Mouse (Mus musculus) hindbrain, postnatal 0 days (tissue): ENCODE results near the gene Erbb2. TPM values are rescaled to one million over a fixed set of nuclear protein-coding genes. Genes with fewer than 3 reads are reported as not detected.

ENCODE experiments used
- ATAC-seq: fragments of 200-750 bp; cut with Nextera tagmentation; 2 replicates; pipeline ENCODE4 v1.8.0; 2017; ENCODE audit warnings: mild to moderate bottlenecking, moderate TSS enrichment, moderate library complexity
- DNase-seq: peaks from one replicate; pipeline ENCODE4 v3.0.0-alpha.2; 2015; ENCODE audit warnings: low spot score
- H3K27ac ChIP-seq: fragments of 300-500 bp; sonication (generic); 2 replicates; pipeline ENCODE4 v1.5.1; 2014; ENCODE audit warnings: mild to moderate bottlenecking
- H3K27me3 ChIP-seq: fragments of 300-500 bp; sonication (generic); 2 replicates; pipeline ENCODE4 v1.6.1; 2014; ENCODE audit warnings: low read length, mixed read lengths; ENCODE audit not compliant: insufficient read depth
- H3K36me3 ChIP-seq: fragments of 300-500 bp; sonication (generic); 2 replicates; pipeline ENCODE4 v1.6.1; 2014; ENCODE audit warnings: low read length, mixed read lengths; ENCODE audit not compliant: insufficient read depth
- H3K4me1 ChIP-seq: fragments of 300-500 bp; sonication (generic); 2 replicates; pipeline ENCODE4 v1.6.1; 2014; ENCODE audit warnings: antibody characterized with exemption, low read length, mixed read lengths; ENCODE audit not compliant: insufficient read depth
- H3K4me2 ChIP-seq: fragments of 300-500 bp; sonication (generic); 2 replicates; pipeline ENCODE4 v1.6.1; 2014; ENCODE audit warnings: low read depth, mild to moderate bottlenecking, low read length, moderate library complexity, mixed read lengths
- H3K4me3 ChIP-seq: fragments of 300-500 bp; sonication (generic); 2 replicates; pipeline ENCODE4 v1.5.1; 2014; ENCODE audit warnings: low read length
- H3K9ac ChIP-seq: fragments of 300-500 bp; sonication (generic); replicated peaks from 2 replicates; pipeline ENCODE4 v1.6.1; 2014; ENCODE audit warnings: mild to moderate bottlenecking, low read length, moderate library complexity, mixed read lengths
- H3K9me3 ChIP-seq: fragments of 300-500 bp; sonication (generic); 2 replicates; pipeline ENCODE4 v1.6.1; 2016; ENCODE audit warnings: low read length, mixed read lengths
- CTCF ChIP-seq: IDR thresholded peaks from 2 replicates; pipeline ENCODE4 v1.5.1; 2016; ENCODE audit warnings: antibody characterized with exemption, control low read depth, low read depth
- whole genome bisulfite sequencing: fragments of 180-500 bp; shearing (Covaris S2); extraction: QIAGEN DNeasy Blood & Tissue Kit; methylation state at CpG from one replicate; pipeline ENCODE4 v1.1.7; 2014; 5-methylcytosine and 5-hydroxymethylcytosine counted together
- polyA plus RNA-seq: library from polyadenylated mRNA; unstranded; fragments of >200 nt; fragmentation: Nextera tagmentation; extraction: Ambion mirVana; gene quantifications from 2 replicates; pipeline ENCODE4 v1.2.1, GENCODE M21; 2015
- total RNA-seq: library from RNA; depleted of rRNA; stranded (reverse); fragments of >200 nt; gene quantifications from 2 replicates; pipeline ENCODE4 v1.2.3, GENCODE M21; 2014

The Erbb2 gene
- total and polyA plus RNA-seq, 2 experiments from 2014 or later: 5.1 to 11.7 TPM

- no peak overlapping the region for H3K4me3 ChIP-seq
- H3K4me1 ChIP-seq: no peaks in the 10 kb centered on the region
- ATAC-seq (no peak), DNase-seq (no peak)
- 79% methylated on average over 9 of the region's 9 CpGs for WGBS
- no peak overlapping the region for H3K9ac ChIP-seq
- no peaks in the 10 kb centered on the region for H3K27me3 ChIP-seq
- H3K36me3 ChIP-seq: peaks cover 5% of the 10 kb centered on the region; the same call in 1 of the 2 replicates
- H3K27ac ChIP-seq: no peak overlapping the region
- no peaks in the 10 kb centered on the region for H3K9me3 ChIP-seq
- H3K4me2 ChIP-seq: no peak overlapping the region
- no peak for TF ChIP-seq CTCF
Measured at GRCm38 (mm10) chr11:98431743-98432502, 19.7 kb downstream of the Erbb2 start.

- H3K9ac ChIP-seq: no peak overlapping the region
- no peak for TF ChIP-seq CTCF
- no peak overlapping the region for H3K4me3 ChIP-seq
- H3K4me1 ChIP-seq: no peaks in the 10 kb centered on the region
- DNase-seq (no peak), ATAC-seq (no peak)
- peaks cover 6% of the 10 kb centered on the region; the same call in 1 of the 2 replicates for H3K36me3 ChIP-seq
- 88% methylated on average over 9 of the region's 9 CpGs for WGBS
- H3K9me3 ChIP-seq: no peaks in the 10 kb centered on the region
- H3K4me2 ChIP-seq: no peak overlapping the region
- H3K27me3 ChIP-seq: no peaks in the 10 kb centered on the region
- no peak overlapping the region for H3K27ac ChIP-seq
Measured at GRCm38 (mm10) chr11:98435723-98436122, 23.5 kb downstream of the Erbb2 start.

- peaks cover 6% of the 10 kb centered on the region; the same call in 1 of the 2 replicates for H3K36me3 ChIP-seq
- TF ChIP-seq CTCF: no peak
- H3K9ac ChIP-seq: peak overlapping the region; percentile 65; the same call in 1 of the 2 replicates
- no peak overlapping the region for H3K27ac ChIP-seq
- 84% methylated on average over 6 of the region's 6 CpGs for WGBS
- H3K4me1 ChIP-seq: no peaks in the 10 kb centered on the region
- no peak for DNase-seq
- H3K4me2 ChIP-seq: peak overlapping the region; percentile 70
- no peak for ATAC-seq
- no peak overlapping the region for H3K4me3 ChIP-seq
- no peaks in the 10 kb centered on the region for H3K9me3 ChIP-seq
- H3K27me3 ChIP-seq: no peaks in the 10 kb centered on the region
Measured at GRCm38 (mm10) chr11:98437441-98437840, 25.2 kb downstream of the Erbb2 start.

GRCm38 (mm10) chr11:98438331-98439158, 26.3 kb downstream of the Erbb2 start, which contains the start of gene Mien1:
Mien1 (minus strand) TSS chr11:98438991.
- H3K9me3 ChIP-seq: no peaks in the 10 kb centered on the region
- TF ChIP-seq CTCF: peak; percentile 95
- peaks cover 6% of the 10 kb centered on the region; the same call in 1 of the 2 replicates for H3K36me3 ChIP-seq
- ATAC-seq: peak; percentile 95
- DNase-seq: peak; percentile 96
- H3K4me2 ChIP-seq: peak within 1 kb of the TSS; percentile 70
- H3K9ac ChIP-seq: peak within 1 kb of the TSS; percentile 65
- no peaks in the 10 kb centered on the region for H3K4me1 ChIP-seq
- peak within 1 kb of the TSS; percentile 59 for H3K4me3 ChIP-seq
- no peaks in the 10 kb centered on the region for H3K27me3 ChIP-seq
- WGBS: 3% methylated on average over 43 of the region's 43 CpGs
- H3K27ac ChIP-seq: peak within 1 kb of the TSS; percentile 54

- H3K9me3 ChIP-seq: no peaks in the 10 kb centered on the region
- peaks cover 16% of the 10 kb centered on the region; the same call in 1 of the 2 replicates for H3K27me3 ChIP-seq
- WGBS: 92% methylated on average over 1 of the region's 1 CpGs
- H3K27ac ChIP-seq: no peak overlapping the region
- ATAC-seq (no peak), DNase-seq (no peak)
- H3K36me3 ChIP-seq: no peaks in the 10 kb centered on the region
- H3K4me1 ChIP-seq: no peaks in the 10 kb centered on the region
- H3K9ac ChIP-seq: no peak overlapping the region
- TF ChIP-seq CTCF: no peak
- no peak overlapping the region for H3K4me3 ChIP-seq
- no peak overlapping the region for H3K4me2 ChIP-seq
Measured at GRCm38 (mm10) chr11:98443688-98444087, 31.4 kb downstream of the Erbb2 start.

- Histone ChIP-seq H3K4me1 (no peaks in the 10 kb centered on the region), H3K9ac (no peak overlapping the region), H3K27me3 (peaks cover 16% of the 10 kb centered on the region; the same call in 1 of the 2 replicates), H3K27ac (no peak overlapping the region), H3K4me3 (no peak overlapping the region), H3K4me2 (no peak overlapping the region), H3K36me3 (no peaks in the 10 kb centered on the region), H3K9me3 (no peaks in the 10 kb centered on the region)
- ATAC-seq (no peak), DNase-seq (no peak)
- TF ChIP-seq CTCF: no peak
- WGBS: 53% methylated on average over 1 of the region's 1 CpGs
Measured at GRCm38 (mm10) chr11:98445238-98445637, 33.0 kb downstream of the Erbb2 start.
